ENCODE assay signal across 14 mouse cellular contexts in the genomic region with DNA sequence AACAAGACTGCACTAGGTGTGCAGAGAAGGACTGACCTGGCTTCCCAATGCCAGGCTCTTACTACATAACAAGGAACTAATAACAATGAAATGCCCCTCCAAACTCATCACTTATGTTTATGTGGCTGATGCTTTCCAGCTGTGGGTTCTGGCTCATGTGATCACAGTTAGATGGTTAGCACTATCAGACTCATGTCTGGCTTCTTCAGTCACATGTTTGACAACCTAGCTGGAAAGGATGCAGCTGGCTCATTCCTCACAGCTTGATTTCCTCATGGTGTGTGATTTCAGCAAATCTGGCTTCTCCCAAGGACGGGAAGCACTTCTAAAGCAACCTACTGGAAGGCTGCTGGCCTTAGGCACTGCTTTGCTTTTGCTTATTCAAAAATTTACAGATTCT. TPM values are rescaled to one million over a fixed set of nuclear protein-coding genes. Genes with fewer than 3 reads are reported as not detected.
DNase-seq lines count a peak whose midpoint lies in the region; ATAC-seq and TF ChIP-seq lines count a peak whose summit lies in the region.
"Had no signal": no experiment of that assay in that cellular context is flagged by ENCODE, and none has a peak within 500 bp of the region (broad histone marks: within the 10 kb centered on the region; RNA-seq: fewer than 3 reads in every experiment).

No protein-coding gene starts in this region.

- H3K4me3 ChIP-seq in gastrocnemius, adult 2 months: no peak overlapping the region
- H3K4me3 ChIP-seq in intestine, embryonic 15.5 days (replicated peaks): no peak overlapping the region
- H3K4me3 ChIP-seq in lung, postnatal 0 days (ENCODE audit: low read depth, low read length): no peak overlapping the region
- H3K4me3 ChIP-seq: forebrain, embryonic 10.5 days had no signal

- no peak overlapping the region for H3K4me2 ChIP-seq in intestine, embryonic 15.5 days (replicated peaks)
- no peak overlapping the region for H3K4me2 ChIP-seq in lung, postnatal 0 days (replicated peaks; ENCODE audit: low read depth, low read length)

- peak; percentile 68 for TF ChIP-seq EP300 in lung, postnatal 0 days (IDR thresholded peaks at IDR 0.05)

- no peaks in the 10 kb centered on the region for H3K9me3 ChIP-seq in intestine, embryonic 15.5 days
- H3K9me3 ChIP-seq in lung, postnatal 0 days (ENCODE audit: low read length): no peaks in the 10 kb centered on the region
- H3K9me3 ChIP-seq: forebrain, embryonic 10.5 days had no signal

- TF ChIP-seq CTCF in gastrocnemius, adult 2 months (IDR thresholded peaks at IDR 0.05): no peak
- TF ChIP-seq CTCF in lung, postnatal 0 days (IDR thresholded peaks at IDR 0.05): no peak

- no peak overlapping the region for H3K27ac ChIP-seq in gastrocnemius, adult 2 months
- H3K27ac ChIP-seq in intestine, embryonic 15.5 days: 0 out of 2 replicates have a peak overlapping the region, but pooled peaks have one; percentile 40
- H3K27ac ChIP-seq in lung, postnatal 0 days (ENCODE audit: low read length): no peak overlapping the region
- H3K27ac ChIP-seq: forebrain, embryonic 10.5 days had no signal

- peak; percentile 19 for DNase-seq in gastrocnemius, adult 2 months
- DNase-seq in gastrocnemius, postnatal 14 days: no peak
- peak; percentile 7 for DNase-seq in embryo, embryonic 11.5 days (ENCODE audit: low read depth, low spot score)
- DNase-seq in lung, postnatal 0 days (ENCODE audit: low spot score): peak; percentile 89
- no peak for DNase-seq in retina, postnatal 1 day
- DNase-seq in T-cell, adult 2 months (ENCODE audit: low spot score): no peak
- DNase-seq in right cerebral cortex, postnatal 4 days: no peak
- DNase-seq: layer of hippocampus, postnatal 36 days; midbrain, embryonic 14.5 days; spleen, adult 18-20 months had no signal

- 0 out of 2 replicates have a peak, but pooled peaks cover 5% of the 10 kb centered on the region for H3K4me1 ChIP-seq in intestine, embryonic 15.5 days (replicated peaks)
- no peaks in the 10 kb centered on the region for H3K4me1 ChIP-seq in lung, postnatal 0 days (ENCODE audit: insufficient read depth, low read depth, low read length)
- H3K4me1 ChIP-seq: forebrain, embryonic 10.5 days had no signal

- no peak overlapping the region for H3K9ac ChIP-seq in intestine, embryonic 15.5 days
- H3K9ac ChIP-seq in lung, postnatal 0 days (replicated peaks; ENCODE audit: low read depth): no peak overlapping the region

- 35% methylated on average over 1 of the region's 1 CpGs for WGBS in intestine, embryonic 15.5 days
- WGBS in lung, postnatal 0 days: 27% methylated on average over 1 of the region's 1 CpGs

- ATAC-seq in intestine, embryonic 15.5 days: peak; percentile 82
- peak; percentile 95 for ATAC-seq in lung, postnatal 0 days

- no peaks in the 10 kb centered on the region for H3K36me3 ChIP-seq in intestine, embryonic 15.5 days
- no peaks in the 10 kb centered on the region for H3K36me3 ChIP-seq in lung, postnatal 0 days (ENCODE audit: insufficient read depth, low read length)
- H3K36me3 ChIP-seq: forebrain, embryonic 10.5 days had no signal

- intact Hi-C loops in gastrocnemius, adult 2 months (cut with DNase I): no loop called here
- intact Hi-C loops in gastrocnemius, postnatal 14 days (cut with DNase I; ENCODE audit: low total_unique reads): no loop called here

- H3K27me3 ChIP-seq in intestine, embryonic 15.5 days (replicated peaks): no peaks in the 10 kb centered on the region
- no peaks in the 10 kb centered on the region for H3K27me3 ChIP-seq in lung, postnatal 0 days (replicated peaks; ENCODE audit: insufficient read depth, low read length)
- H3K27me3 ChIP-seq: CH12.LX had no signal

RNA-seq across cellular contexts. Expression of a gene that starts 12.8 kb away (rescaled TPM):
- total RNA-seq in gastrocnemius, adult 2 months (2021): not detected
- not detected for total RNA-seq in gastrocnemius, postnatal 14 days (2021)
- 0.67 and 0.94 TPM in 2 replicates for polyA plus RNA-seq in intestine, embryonic 15.5 days (2015; fragmentation: Nextera tagmentation; extraction: Ambion mirVana)
- 5.3 TPM in 2 replicates for polyA plus RNA-seq in lung, postnatal 0 days (2015; fragmentation: Nextera tagmentation; extraction: Ambion mirVana)
- total RNA-seq: CH12.LX; layer of hippocampus, postnatal 36 days had no signal
- polyA plus RNA-seq: midbrain, embryonic 14.5 days had no signal

RNA-seq across cellular contexts. Expression of a gene that starts 25.7 kb away (rescaled TPM):
- total RNA-seq in gastrocnemius, adult 2 months (2021): under 1 TPM in 1 of 2 experiments, not detected in 1; 0.20 TPM
- under 1 TPM; 0.18 to 0.23 TPM for total RNA-seq in gastrocnemius, postnatal 14 days (2021)
- polyA plus RNA-seq in intestine, embryonic 15.5 days (2015; fragmentation: Nextera tagmentation; extraction: Ambion mirVana): not detected in 2 replicates
- 0.10 and 0.14 TPM in 2 replicates for polyA plus RNA-seq in lung, postnatal 0 days (2015; fragmentation: Nextera tagmentation; extraction: Ambion mirVana)
- total RNA-seq: CH12.LX; layer of hippocampus, postnatal 36 days had no signal
- polyA plus RNA-seq: forebrain, embryonic 10.5 days; midbrain, embryonic 14.5 days had no signal

RNA-seq across cellular contexts. Expression of a gene that starts 43.3 kb away (rescaled TPM):
- not detected for total RNA-seq in gastrocnemius, adult 2 months (2021)
- total RNA-seq in gastrocnemius, postnatal 14 days (2021): not detected
- polyA plus RNA-seq in intestine, embryonic 15.5 days (2015; fragmentation: Nextera tagmentation; extraction: Ambion mirVana): 0.21 TPM in 1 of 2 replicates, not detected in the other
- polyA plus RNA-seq in lung, postnatal 0 days (2015; fragmentation: Nextera tagmentation; extraction: Ambion mirVana): not detected in 2 replicates
- total RNA-seq: adrenal gland, postnatal 36 days; layer of hippocampus, postnatal 36 days had no signal
- polyA plus RNA-seq: forebrain, embryonic 10.5 days; midbrain, embryonic 14.5 days had no signal

Comparison
In these comparisons a context has a peak if more than half of its experiments do, and no peak if none do; other contexts are left out.
1. DNase-seq: peak in gastrocnemius, adult 2 months (single experiment), embryo, embryonic 11.5 days (single experiment) and lung, postnatal 0 days (single experiment); none in gastrocnemius, postnatal 14 days (single experiment), retina, postnatal 1 day (single experiment), T-cell, adult 2 months (single experiment) and right cerebral cortex, postnatal 4 days (single experiment).